22 mouse cellular contexts compared by ENCODE assay signal in the genomic region with DNA sequence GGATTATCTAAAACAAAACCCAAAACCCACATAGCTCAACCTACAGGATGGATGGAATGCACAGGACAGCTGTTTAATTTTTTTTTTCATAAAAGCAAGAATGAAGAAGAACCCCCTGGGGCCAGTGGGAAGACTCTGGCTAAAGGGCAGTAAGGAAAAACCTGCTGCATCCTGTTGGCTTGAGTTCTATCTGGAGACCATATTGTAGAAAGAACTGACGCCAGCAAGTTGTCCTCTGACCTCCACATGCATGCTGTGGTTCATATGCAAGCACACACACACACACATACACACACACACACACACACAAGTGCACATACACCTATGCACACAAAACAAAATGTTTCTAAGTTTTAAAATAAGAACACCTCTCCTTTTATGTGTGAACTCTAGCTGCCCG. TPM values are rescaled to one million over a fixed set of nuclear protein-coding genes. Genes with fewer than 3 reads are reported as not detected.
"Had no signal": no experiment of that assay in that cellular context is flagged by ENCODE, and none has a peak within 500 bp of the region (broad histone marks: within the 10 kb centered on the region; RNA-seq: fewer than 3 reads in every experiment).

No protein-coding gene starts in this region.

- H3K4me3 ChIP-seq: liver, embryonic 13.5 days; liver, embryonic 15.5 days; midbrain, embryonic 13.5 days; midbrain, embryonic 15.5 days; neural tube, embryonic 13.5 days; neural tube, embryonic 15.5 days had no signal

- H3K27ac ChIP-seq: liver, embryonic 13.5 days; liver, embryonic 15.5 days; macrophage; midbrain, embryonic 13.5 days; midbrain, embryonic 15.5 days; neural tube, embryonic 13.5 days; neural tube, embryonic 15.5 days had no signal

- H3K36me3 ChIP-seq: liver, embryonic 13.5 days; liver, embryonic 15.5 days; midbrain, embryonic 13.5 days; midbrain, embryonic 15.5 days; neural tube, embryonic 13.5 days; neural tube, embryonic 15.5 days had no signal

- H3K9me3 ChIP-seq: liver, embryonic 13.5 days; liver, embryonic 15.5 days; midbrain, embryonic 13.5 days; midbrain, embryonic 15.5 days; neural tube, embryonic 13.5 days; neural tube, embryonic 15.5 days had no signal

- ATAC-seq: liver, postnatal 0 days; midbrain, embryonic 13.5 days; midbrain, embryonic 15.5 days had no signal

- H3K4me2 ChIP-seq: liver, embryonic 11.5 days; liver, embryonic 13.5 days; liver, embryonic 15.5 days; midbrain, embryonic 11.5 days; midbrain, embryonic 13.5 days; midbrain, embryonic 15.5 days; neural tube, embryonic 13.5 days; neural tube, embryonic 15.5 days had no signal

- H3K9ac ChIP-seq: liver, embryonic 13.5 days; liver, embryonic 15.5 days; liver, postnatal 0 days; midbrain, embryonic 13.5 days; midbrain, embryonic 15.5 days; neural tube, embryonic 13.5 days; neural tube, embryonic 15.5 days had no signal

- DNase-seq: liver; liver, embryonic 13.5 days; liver, postnatal 0 days; lung, adult 2 months; right cerebral cortex, postnatal 25 days; right cerebral cortex, postnatal 4 days; spleen, adult 18-20 months; thymus, adult 18-20 months; thymus, postnatal 14 days; thymus, postnatal 36 days had no signal

- H3K4me1 ChIP-seq: midbrain, embryonic 15.5 days had no signal

- H3K27me3 ChIP-seq: liver, embryonic 13.5 days; liver, embryonic 15.5 days; midbrain, embryonic 13.5 days; midbrain, embryonic 15.5 days; neural tube, embryonic 13.5 days; neural tube, embryonic 15.5 days had no signal

RNA-seq across cellular contexts. Expression of a gene that starts 47.7 kb away (rescaled TPM):
- total RNA-seq: megakaryocyte progenitor cell, adult 5-6 weeks; midbrain, postnatal 0 days; monocyte, adult 5-6 weeks had no signal
- polyA plus RNA-seq: lung, adult 2 months; macrophage; small intestine, adult 2 months had no signal
